Mouse (Mus musculus): ENCODE measurements around the gene Tnfrsf17.

DNA sequence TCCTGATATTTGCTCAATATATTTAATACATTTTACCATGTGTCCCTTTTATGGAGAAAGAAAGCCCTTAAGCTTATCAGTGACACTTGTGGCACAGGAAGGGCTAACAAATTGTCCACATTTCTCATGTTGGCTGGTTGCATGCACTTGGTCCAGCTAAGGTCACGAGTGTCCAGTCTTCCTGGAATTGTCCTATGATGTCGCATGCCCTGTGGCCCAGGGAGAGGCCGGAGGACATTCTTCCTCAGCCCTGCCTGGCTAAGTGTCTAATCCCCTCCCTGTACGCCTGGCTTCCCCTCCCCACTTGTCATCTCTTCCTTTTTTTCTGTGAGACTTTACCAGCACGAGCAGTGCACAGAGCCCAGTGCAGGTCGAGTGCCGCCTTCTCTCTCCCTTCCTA lies 38.3 kb downstream of the Tnfrsf17 start:
- TF ChIP-seq CTCF (IDR thresholded peaks at IDR 0.05; ENCODE audit: insufficient read depth, low read length), result no peak
- TF ChIP-seq POLR2A (IDR thresholded peaks at IDR 0.05; ENCODE audit: borderline replicate concordance, extremely low read depth, low read depth, low read length), result no peak
